Mouse (Mus musculus) lung, postnatal 0 days (tissue): ENCODE measurements around the gene Tpm4. TPM values are rescaled to one million over a fixed set of nuclear protein-coding genes. Genes with fewer than 3 reads are reported as not detected.
"Not testable (repeated sequence)": the region's sequence is repeated elsewhere in the genome, so short reads cannot be mapped to it uniquely, and the experiment has no call there.

ENCODE experiments used
- ATAC-seq: fragments of 200-750 bp; cut with Nextera tagmentation; 2 replicates; pipeline ENCODE4 v1.8.0; 2017; ENCODE audit warnings: moderate library complexity
- DNase-seq: peaks from one replicate; pipeline ENCODE4 v3.0.0-alpha.2; 2016; ENCODE audit warnings: low spot score
- H3K27ac ChIP-seq: fragments of 300-500 bp; sonication (generic); 2 replicates; pipeline ENCODE4 v1.5.1; 2014; ENCODE audit warnings: antibody characterized with exemption, mild to moderate bottlenecking, low read length, mixed read lengths
- H3K27me3 ChIP-seq: fragments of 300-500 bp; sonication (generic); replicated peaks from 2 replicates; pipeline ENCODE4 v1.6.1; 2014; ENCODE audit warnings: low read length, mixed read lengths; ENCODE audit not compliant: insufficient read depth
- H3K36me3 ChIP-seq: fragments of 300-500 bp; sonication (generic); 2 replicates; pipeline ENCODE4 v1.6.1; 2014; ENCODE audit warnings: low read length, mixed read lengths; ENCODE audit not compliant: insufficient read depth
- H3K4me1 ChIP-seq: fragments of 300-500 bp; sonication (generic); 2 replicates; pipeline ENCODE4 v1.6.1; 2014; ENCODE audit warnings: antibody characterized with exemption, low read depth, low read length, mixed read lengths; ENCODE audit not compliant: insufficient read depth
- H3K4me2 ChIP-seq: fragments of 300-500 bp; sonication (generic); replicated peaks from 2 replicates; pipeline ENCODE4 v1.6.1; 2014; ENCODE audit warnings: low read depth, mild to moderate bottlenecking, low read length, moderate library complexity, mixed read lengths
- H3K4me3 ChIP-seq: fragments of 300-500 bp; sonication (generic); 2 replicates; pipeline ENCODE4 v1.5.1; 2014; ENCODE audit warnings: low read depth, low read length
- H3K9ac ChIP-seq: fragments of 300-500 bp; sonication (generic); replicated peaks from 2 replicates; pipeline ENCODE4 v1.6.1; 2014; ENCODE audit warnings: low read depth, mild to moderate bottlenecking
- H3K9me3 ChIP-seq: fragments of 300-500 bp; sonication (generic); 2 replicates; pipeline ENCODE4 v1.6.1; 2016; ENCODE audit warnings: low read length, mixed read lengths
- CTCF ChIP-seq: IDR thresholded peaks from 2 replicates; pipeline ENCODE4 v1.5.1; 2016; ENCODE audit warnings: antibody characterized with exemption, mild to moderate bottlenecking
- EP300 ChIP-seq: IDR thresholded peaks from 2 replicates; pipeline ENCODE4 v1.6.1; 2016; ENCODE audit warnings: antibody characterized with exemption, mild to moderate bottlenecking, control low read depth
- WGBS: fragments of 180-500 bp; shearing (Covaris S2); extraction: QIAGEN DNeasy Blood & Tissue Kit; methylation state at CpG from one replicate; pipeline ENCODE4 v1.1.7; 2014; 5-methylcytosine and 5-hydroxymethylcytosine counted together
- polyA plus RNA-seq: library from polyadenylated mRNA; unstranded; fragments of >200 nt; fragmentation: Nextera tagmentation; extraction: Ambion mirVana; gene quantifications from 2 replicates; pipeline ENCODE4 v1.2.1, GENCODE M21; 2015

Gene Tpm4
- polyA plus RNA-seq, result 585 and 648 TPM in 2 replicates

- no peak for TF ChIP-seq CTCF
- TF ChIP-seq EP300, result no peak
- H3K27ac ChIP-seq, result peak within 1 kb of the TSS; percentile 99
- ATAC-seq (peak; percentile 83), DNase-seq (peak; percentile 86)
- peak within 1 kb of the TSS; percentile 75 for H3K4me2 ChIP-seq
- peak within 1 kb of the TSS; percentile 97 for H3K4me3 ChIP-seq
- WGBS, result under 1% methylated on average over 18 of the region's 49 CpGs
- H3K4me1 ChIP-seq, result peaks cover 8% of the 10 kb centered on the region; the same call in 1 of the 2 replicates
- H3K9me3 ChIP-seq, result no peaks in the 10 kb centered on the region
- H3K27me3 ChIP-seq, result no peaks in the 10 kb centered on the region
- 0 out of 2 replicates have a peak, but pooled peaks cover 3% of the 10 kb centered on the region for H3K36me3 ChIP-seq
- H3K9ac ChIP-seq, result peak within 1 kb of the TSS; percentile 99
Observed at GRCm38 (mm10) chr8:72134756-72135445, at the start of gene Tpm4. Tpm4 (plus strand) TSS chr8:72134975.

- ATAC-seq, H3K4me1 ChIP-seq, H3K4me2 ChIP-seq, H3K27me3 ChIP-seq, H3K9ac ChIP-seq, DNase-seq, H3K27ac ChIP-seq, H3K9me3 ChIP-seq, H3K36me3 ChIP-seq, H3K4me3 ChIP-seq: not testable (repeated sequence)
- WGBS, result 83% methylated on average over 3 of the region's 3 CpGs
- TF ChIP-seq CTCF, result 0 out of 2 replicates have a peak, but pooled peaks have one; percentile 23
Observed at GRCm38 (mm10) chr8:72087611-72088010, 47.2 kb upstream of the Tpm4 start.

- ATAC-seq, H3K4me3 ChIP-seq, H3K4me1 ChIP-seq, H3K9ac ChIP-seq, H3K4me2 ChIP-seq, DNase-seq, H3K9me3 ChIP-seq, H3K27ac ChIP-seq, H3K27me3 ChIP-seq, H3K36me3 ChIP-seq: not testable (repeated sequence)
Observed at GRCm38 (mm10) chr8:72096721-72097120, 38.1 kb upstream of the Tpm4 start.

- DNase-seq, H3K4me2 ChIP-seq, H3K36me3 ChIP-seq, H3K9me3 ChIP-seq, H3K9ac ChIP-seq, H3K27me3 ChIP-seq, H3K4me3 ChIP-seq, ATAC-seq, H3K27ac ChIP-seq, H3K4me1 ChIP-seq: not testable (repeated sequence)
- 59% methylated on average over 6 of the region's 7 CpGs for WGBS
Observed at GRCm38 (mm10) chr8:72099377-72100103, 35.2 kb upstream of the Tpm4 start.

GRCm38 (mm10) chr8:72105165-72105564 lies 29.6 kb upstream of the Tpm4 start:
- DNase-seq, result peak; percentile 5
- Histone ChIP-seq H3K4me1 (no peaks in the 10 kb centered on the region), H3K4me2 (no peak overlapping the region), H3K4me3 (no peak overlapping the region), H3K9me3 (no peaks in the 10 kb centered on the region), H3K9ac (no peak overlapping the region), H3K27ac (no peak overlapping the region), H3K36me3 (no peaks in the 10 kb centered on the region), H3K27me3 (no peaks in the 10 kb centered on the region)
- peak; percentile 58 for TF ChIP-seq CTCF
- no peak for TF ChIP-seq EP300
- ATAC-seq, result no peak
- WGBS, result 12% methylated on average over 4 of the region's 4 CpGs

GRCm38 (mm10) chr8:72106740-72107139 lies 28.0 kb upstream of the Tpm4 start, which contains the start of gene Olfr374:
Olfr374 (plus strand) TSS chr8:72107040.
- no peak for ATAC-seq
- Histone ChIP-seq H3K9ac (no peak within 1 kb of the TSS), H3K9me3 (no peaks in the 10 kb centered on the region), H3K27me3 (no peaks in the 10 kb centered on the region), H3K4me3 (no peak within 1 kb of the TSS), H3K4me1 (no peaks in the 10 kb centered on the region), H3K27ac (no peak within 1 kb of the TSS), H3K4me2 (no peak within 1 kb of the TSS), H3K36me3 (no peaks in the 10 kb centered on the region)
- no peak for TF ChIP-seq CTCF
- TF ChIP-seq EP300, result no peak
- no peak for DNase-seq
- WGBS, result 94% methylated on average over 3 of the region's 3 CpGs
